Comparison of ENCODE assay signal across 13 mouse cellular contexts in genomic region chr4:156166477-156166876, GRCm38 (mm10). TPM values are rescaled to one million over a fixed set of nuclear protein-coding genes. Genes with fewer than 3 reads are reported as not detected.
DNase-seq lines count a peak whose midpoint lies in the region; ATAC-seq and TF ChIP-seq lines count a peak whose summit lies in the region.
"Had no signal": no experiment of that assay in that cellular context is flagged by ENCODE, and none has a peak within 500 bp of the region (broad histone marks: within the 10 kb centered on the region; RNA-seq: fewer than 3 reads in every experiment).

No protein-coding gene starts in this region.

- peak; percentile 1 for DNase-seq in layer of hippocampus, adult 9-11 months
- no peak for DNase-seq in layer of hippocampus, adult 9-10 months (ENCODE audit: low spot score)
- peak; percentile 4 for DNase-seq in CH12.LX (ENCODE audit: extremely low read depth)
- DNase-seq in T-cell, adult 2 months (ENCODE audit: low spot score): peak; percentile 8
- no peak for DNase-seq in urinary bladder, postnatal 25 days (ENCODE audit: low spot score)

- H3K9me3 ChIP-seq in CH12.LX (replicated peaks; ENCODE audit: low read length): peaks cover 12% of the 10 kb centered on the region
- peaks cover 10% of the 10 kb centered on the region; the same call in 1 of the 2 replicates for H3K9me3 ChIP-seq in forebrain, embryonic 13.5 days (replicated peaks)

- TF ChIP-seq EP300 in CH12.LX (IDR thresholded peaks at IDR 0.05; ENCODE audit: low read length): no peak

- H3K4me2 ChIP-seq in CH12.LX (ENCODE audit: insufficient read depth, low read depth, poor library complexity, severe bottlenecking): no peak overlapping the region
- H3K4me2 ChIP-seq in forebrain, embryonic 13.5 days: no peak overlapping the region
- H3K4me2 ChIP-seq: embryonic facial prominence, embryonic 15.5 days; heart, embryonic 13.5 days; hindbrain, embryonic 15.5 days had no signal

- H3K79me2 ChIP-seq in CH12.LX (replicated peaks; ENCODE audit: control insufficient read depth, extremely low read depth, insufficient read depth, poor library complexity, severe bottlenecking): no peaks in the 10 kb centered on the region

- no peaks in the 10 kb centered on the region for H3K27me3 ChIP-seq in CH12.LX (replicated peaks)
- no peaks in the 10 kb centered on the region for H3K27me3 ChIP-seq in forebrain, embryonic 13.5 days
- H3K27me3 ChIP-seq: embryonic facial prominence, embryonic 15.5 days; heart, embryonic 13.5 days; hindbrain, embryonic 15.5 days had no signal

- TF ChIP-seq CTCF in CH12.LX (conservative IDR thresholded peaks at IDR 0.05 in 1 of 2, IDR thresholded peaks at IDR 0.05 in 1 of 2; ENCODE audit: low read depth in 2 of 2, low read length in 2 of 2): peak in 1 of 2 experiments; percentile 30; a peak in 2 of 4 replicates

- in situ Hi-C loops in CH12.LX (cut with MboI; ENCODE audit: low pct_ligation_motif_present, low pct_unique_long_range_greater_than_20kb, low sequenced_read_pairs): no loop called here

- WGBS in forebrain, embryonic 13.5 days: 93% methylated on average over 9 of the region's 9 CpGs

- H3K4me3 ChIP-seq in CH12.LX (replicated peaks in 1 of 3; ENCODE audit: low read depth in 2 of 3, low read length in 2 of 3, poor library complexity in 1 of 3): no peak overlapping the region
- no peak overlapping the region for H3K4me3 ChIP-seq in forebrain, embryonic 13.5 days
- H3K4me3 ChIP-seq: embryonic facial prominence, embryonic 15.5 days; heart, embryonic 13.5 days; hindbrain, embryonic 15.5 days; megakaryocyte, embryonic 14.5 days had no signal

- H3K9ac ChIP-seq in CH12.LX (ENCODE audit: insufficient read depth, low read depth): no peak overlapping the region
- no peak overlapping the region for H3K9ac ChIP-seq in forebrain, embryonic 13.5 days
- H3K9ac ChIP-seq: embryonic facial prominence, embryonic 15.5 days; heart, embryonic 13.5 days; hindbrain, embryonic 15.5 days had no signal

- no peak overlapping the region for H3K27ac ChIP-seq in CH12.LX (ENCODE audit: insufficient read depth, low read depth)
- no peak overlapping the region for H3K27ac ChIP-seq in forebrain, embryonic 13.5 days
- H3K27ac ChIP-seq: embryonic facial prominence, embryonic 15.5 days; heart, embryonic 13.5 days; hindbrain, embryonic 15.5 days had no signal

- H3K4me1 ChIP-seq in CH12.LX (ENCODE audit: control insufficient read depth in 1 of 2, insufficient read depth in 2 of 2): no peaks in the 10 kb centered on the region
- H3K4me1 ChIP-seq in forebrain, embryonic 13.5 days: no peaks in the 10 kb centered on the region
- H3K4me1 ChIP-seq: embryonic facial prominence, embryonic 15.5 days; heart, embryonic 13.5 days; hindbrain, embryonic 15.5 days had no signal

- TF ChIP-seq POLR2A in CH12.LX (IDR thresholded peaks at IDR 0.05; ENCODE audit: low read depth, low read length): no peak

- H3K36me3 ChIP-seq in CH12.LX (replicated peaks in 1 of 2; ENCODE audit: control insufficient read depth in 1 of 2, insufficient read depth in 1 of 2, low read length in 1 of 2): peaks cover 12 to 26% of the 10 kb centered on the region in 2 experiments
- peaks cover 98% of the 10 kb centered on the region for H3K36me3 ChIP-seq in forebrain, embryonic 13.5 days (ENCODE audit: poor library complexity, severe bottlenecking)

- TF ChIP-seq RAD21 in CH12.LX (IDR thresholded peaks at IDR 0.05; ENCODE audit: low read depth, low read length): peak; percentile 4

- ATAC-seq in megakaryocyte progenitor cell, adult 5-6 weeks (replicated peaks; ENCODE audit: poor library complexity): peak; percentile 87
- ATAC-seq in forebrain, embryonic 13.5 days: no peak
- ATAC-seq: activated CD4-positive, CD25-positive, alpha-beta regulatory T cell, adult 4 months had no signal

- dilution Hi-C loops in CH12.LX (cut with MboI; ENCODE audit: extremely low pct_ligation_motif_present, extremely low pct_unique_long_range_greater_than_20kb, low sequenced_read_pairs): no loop called here

TF ChIP-seq in CH12.LX, 34 proteins besides CTCF, POLR2A, EP300 and RAD21:
- TF ChIP-seq CHD1 (IDR thresholded peaks at IDR 0.05; ENCODE audit: low read depth, low read length): no peak
- no peak for TF ChIP-seq RCOR1 (conservative IDR thresholded peaks at IDR 0.05; ENCODE audit: low read depth, low read length)
- no peak for TF ChIP-seq SIN3A (IDR thresholded peaks at IDR 0.05; ENCODE audit: low read length)
- TF ChIP-seq MAZ (IDR thresholded peaks at IDR 0.05; ENCODE audit: low read depth, low read length): no peak
- no peak for TF ChIP-seq POLR2AphosphoS2 (IDR thresholded peaks at IDR 0.05; ENCODE audit: low read depth, low read length)
- TF ChIP-seq ETS1 (conservative IDR thresholded peaks at IDR 0.05; ENCODE audit: low read depth, low read length): no peak
- TF ChIP-seq GABPA (IDR thresholded peaks at IDR 0.05; ENCODE audit: insufficient replicate concordance, low read depth, low read length): no peak
- no peak for TF ChIP-seq JUND (conservative IDR thresholded peaks at IDR 0.05; ENCODE audit: low read depth, low read length)
- TF ChIP-seq MAX (IDR thresholded peaks at IDR 0.05; ENCODE audit: low read length): no peak
- no peak for TF ChIP-seq UBTF (IDR thresholded peaks at IDR 0.05; ENCODE audit: low read depth, low read length)
- TF ChIP-seq MEF2A (IDR thresholded peaks at IDR 0.05; ENCODE audit: borderline replicate concordance, low read depth, low read length): no peak
TF ChIP-seq in CH12.LX: peak in this region for 0.

RNA-seq across cellular contexts. Expression of gene Agrn, which starts 30.8 kb away (rescaled TPM):
- total RNA-seq in CH12.LX (2012; rRNA removed): 5.0 and 10.6 TPM in 2 replicates
- total RNA-seq in CH12.LX (2014; rRNA removed): 1.6 and 1.7 TPM in 2 replicates
- 3.1 and 3.4 TPM in 2 replicates for polyA plus RNA-seq in CH12.LX (2012; ENCODE audit: insufficient read length, low read depth)
- total RNA-seq in megakaryocyte progenitor cell, adult 5-6 weeks (2015): 4.8 and 5.8 TPM in 2 replicates
- total RNA-seq in megakaryocyte progenitor cell, adult 5-6 weeks (2017): 1.9 and 2.0 TPM in 2 replicates
- polyA plus RNA-seq in forebrain, embryonic 13.5 days (2015; fragmentation: Nextera tagmentation; extraction: Ambion mirVana): 91.4 and 107 TPM in 2 replicates

RNA-seq across cellular contexts. Expression of gene Isg15, which starts 34.1 kb away (rescaled TPM):
- 4.5 and 6.8 TPM in 2 replicates for total RNA-seq in CH12.LX (2012; rRNA removed)
- 4.8 TPM in 2 replicates for total RNA-seq in CH12.LX (2014; rRNA removed)
- 6.0 and 10.4 TPM in 2 replicates for polyA plus RNA-seq in CH12.LX (2012; ENCODE audit: insufficient read length, low read depth)
- total RNA-seq in megakaryocyte progenitor cell, adult 5-6 weeks (2015): 1.2 and 2.1 TPM in 2 replicates
- total RNA-seq in megakaryocyte progenitor cell, adult 5-6 weeks (2017): 0.79 TPM in 1 of 2 replicates, not detected in the other
- 1.3 TPM in 2 replicates for polyA plus RNA-seq in forebrain, embryonic 13.5 days (2015; fragmentation: Nextera tagmentation; extraction: Ambion mirVana)

RNA-seq across cellular contexts. Expression of gene Rnf223, which starts 36.2 kb away (rescaled TPM):
- 0.21 and 0.29 TPM in 2 replicates for total RNA-seq in CH12.LX (2012; rRNA removed)
- 0.07 and 0.18 TPM in 2 replicates for total RNA-seq in CH12.LX (2014; rRNA removed)
- polyA plus RNA-seq in CH12.LX (2012; ENCODE audit: insufficient read length, low read depth): 0.55 and 0.80 TPM in 2 replicates
- total RNA-seq in megakaryocyte progenitor cell, adult 5-6 weeks (2015): 0.22 and 0.27 TPM in 2 replicates
- total RNA-seq in megakaryocyte progenitor cell, adult 5-6 weeks (2017): 0.25 TPM in 1 of 2 replicates, not detected in the other
- polyA plus RNA-seq in forebrain, embryonic 13.5 days (2015; fragmentation: Nextera tagmentation; extraction: Ambion mirVana): 0.81 and 0.87 TPM in 2 replicates
- total RNA-seq: liver, adult 2 months had no signal

RNA-seq across cellular contexts. Expression of gene AW011738, which starts 36.6 kb away (rescaled TPM):
- 0.80 and 1.6 TPM in 2 replicates for total RNA-seq in CH12.LX (2012; rRNA removed)
- 0.15 TPM in 1 of 2 replicates, not detected in the other for total RNA-seq in CH12.LX (2014; rRNA removed)
- 0.14 and 0.20 TPM in 2 replicates for polyA plus RNA-seq in CH12.LX (2012; ENCODE audit: insufficient read length, low read depth)
- 0.46 and 0.62 TPM in 2 replicates for total RNA-seq in megakaryocyte progenitor cell, adult 5-6 weeks (2015)
- total RNA-seq in megakaryocyte progenitor cell, adult 5-6 weeks (2017): 0.07 and 0.12 TPM in 2 replicates
- polyA plus RNA-seq in forebrain, embryonic 13.5 days (2015; fragmentation: Nextera tagmentation; extraction: Ambion mirVana): 6.2 and 7.6 TPM in 2 replicates

RNA-seq across cellular contexts. Expression of gene Perm1, which starts 49.2 kb away (rescaled TPM):
- total RNA-seq in CH12.LX (2012; rRNA removed): 0.04 and 0.08 TPM in 2 replicates
- not detected in 2 replicates for total RNA-seq in CH12.LX (2014; rRNA removed)
- polyA plus RNA-seq in CH12.LX (2012; ENCODE audit: insufficient read length, low read depth): 0.43 and 0.50 TPM in 2 replicates
- total RNA-seq in megakaryocyte progenitor cell, adult 5-6 weeks (2015): 0.12 TPM in 1 of 2 replicates, not detected in the other
- total RNA-seq in megakaryocyte progenitor cell, adult 5-6 weeks (2017): 0.08 TPM in 1 of 2 replicates, not detected in the other
- 1.2 and 1.6 TPM in 2 replicates for polyA plus RNA-seq in forebrain, embryonic 13.5 days (2015; fragmentation: Nextera tagmentation; extraction: Ambion mirVana)

Comparison
In these comparisons a context has a peak if more than half of its experiments do, and no peak if none do; other contexts are left out.
1. DNase-seq: peak in layer of hippocampus, adult 9-11 months (single experiment), CH12.LX (single experiment) and T-cell, adult 2 months (single experiment); none in layer of hippocampus, adult 9-10 months (single experiment) and urinary bladder, postnatal 25 days (single experiment).